Mouse (Mus musculus): Measurements from ENCODE around the gene Clk4. TPM values are rescaled to one million over a fixed set of nuclear protein-coding genes. Genes with fewer than 3 reads are reported as not detected.

The Clk4 gene
- polyA plus RNA-seq, 1 experiment from 2014 or later: 147 TPM

DNA sequence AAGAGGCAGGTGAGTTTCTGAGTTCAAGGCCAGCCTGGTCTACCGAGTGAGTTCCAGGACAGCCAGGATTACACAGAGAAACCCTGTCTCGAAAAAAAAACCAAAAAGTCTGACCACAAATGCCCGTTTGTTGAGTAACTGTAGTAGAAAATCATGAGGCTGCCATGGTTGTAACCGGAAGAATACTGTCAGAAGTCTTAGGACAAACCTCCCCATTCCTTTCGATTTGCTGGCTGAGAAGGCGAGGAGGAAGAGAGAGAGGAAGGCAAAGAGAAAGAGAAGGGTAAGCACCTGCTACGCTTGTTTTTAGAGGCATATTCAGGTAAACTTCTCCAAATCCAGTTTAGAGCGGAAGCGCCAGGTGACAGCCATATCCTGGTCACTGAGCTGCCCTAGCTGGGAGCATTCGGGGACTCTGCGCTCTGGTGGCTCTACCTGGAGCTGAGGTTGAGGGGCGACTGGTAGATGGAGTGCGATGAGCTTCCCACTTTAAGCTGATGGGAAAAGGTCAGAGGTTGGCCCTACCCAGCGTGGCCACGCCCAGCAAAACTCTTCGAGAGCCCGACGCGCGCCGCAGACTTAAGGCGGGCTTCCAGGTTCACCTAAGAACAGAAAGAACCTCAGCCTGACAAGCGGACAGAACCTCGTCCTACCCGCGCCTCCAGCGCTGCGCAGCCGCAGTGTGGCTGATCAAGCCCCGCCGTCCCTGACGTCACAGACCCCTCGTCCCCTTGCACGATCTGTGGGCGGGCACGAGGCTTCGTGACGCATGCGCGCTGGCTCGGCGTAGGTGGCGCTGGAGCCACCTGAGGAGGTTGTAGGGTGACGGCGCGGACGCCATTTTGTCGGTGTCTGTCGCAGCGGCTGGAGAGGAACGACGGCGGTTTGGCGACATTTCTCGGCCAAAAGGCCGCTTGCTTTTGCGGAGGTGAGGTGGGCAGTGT, 1.1 kb downstream of the Clk4 start, which contains the start of gene BC049762:
Gene BC049762, minus strand, starts transcription at position 705 of the 944 bp plus-strand sequence.
- Histone ChIP-seq H3K36me3 (ENCODE audit: control insufficient read depth, insufficient read depth, low read length) (no peaks in the 10 kb centered on the region), H3K9ac (ENCODE audit: low read length) (peak within 1 kb of the TSS; percentile 96), H3K4me1 (ENCODE audit: control insufficient read depth, insufficient read depth, low read length) (peaks cover 10% of the 10 kb centered on the region), H3K9me3 (ENCODE audit: control insufficient read depth, low read length) (no peaks in the 10 kb centered on the region), H3K4me2 (ENCODE audit: low read depth, severe bottlenecking) (peak within 1 kb of the TSS; percentile 78), H3K4me3 (ENCODE audit: low read depth, low read length) (peak within 1 kb of the TSS; percentile 98), H3K27me3 (ENCODE audit: control insufficient read depth, insufficient read depth, low read length) (no peaks in the 10 kb centered on the region), H3K27ac (replicated peaks; ENCODE audit: low read depth, low read length) (peak within 1 kb of the TSS; percentile 81)
- whole genome bisulfite sequencing: 10% methylated on average over 57 of the region's 57 CpGs
- ATAC-seq (ENCODE audit: insufficient number of reproducible peaks, low FRiP score, low TSS enrichment, low read depth) (peak; percentile 98), DNase-seq (ENCODE audit: low spot score) (peak; percentile 99)

GRCm38 (mm10) chr11:51263286-51263831, 1.8 kb downstream of the Clk4 start:
- Histone ChIP-seq H3K9me3 (ENCODE audit: control insufficient read depth, low read length) (no peaks in the 10 kb centered on the region), H3K27me3 (ENCODE audit: control insufficient read depth, insufficient read depth, low read length) (no peaks in the 10 kb centered on the region), H3K4me3 (ENCODE audit: low read depth, low read length) (peak overlapping the region; percentile 98), H3K36me3 (ENCODE audit: control insufficient read depth, insufficient read depth, low read length) (no peaks in the 10 kb centered on the region), H3K4me1 (ENCODE audit: control insufficient read depth, insufficient read depth, low read length) (peaks cover 10% of the 10 kb centered on the region), H3K4me2 (ENCODE audit: low read depth, severe bottlenecking) (peak overlapping the region; percentile 78), H3K27ac (replicated peaks; ENCODE audit: low read depth, low read length) (peak overlapping the region; percentile 81), H3K9ac (ENCODE audit: low read length) (peak overlapping the region; percentile 96)
- WGBS: under 1% methylated on average over 50 of the region's 50 CpGs
- ATAC-seq (ENCODE audit: insufficient number of reproducible peaks, low FRiP score, low TSS enrichment, low read depth): peak; percentile 66
- DNase-seq (ENCODE audit: low spot score): no peak

GRCm38 (mm10) chr11:51264352-51264751, 2.8 kb downstream of the Clk4 start:
- ATAC-seq (ENCODE audit: insufficient number of reproducible peaks, low FRiP score, low TSS enrichment, low read depth) (no peak), DNase-seq (ENCODE audit: low spot score) (no peak)
- H3K4me2 ChIP-seq (ENCODE audit: low read depth, severe bottlenecking): peak overlapping the region; percentile 78
- no peak overlapping the region for H3K9ac ChIP-seq (ENCODE audit: low read length)
- no peak overlapping the region for H3K27ac ChIP-seq (replicated peaks; ENCODE audit: low read depth, low read length)
- H3K36me3 ChIP-seq (ENCODE audit: control insufficient read depth, insufficient read depth, low read length): no peaks in the 10 kb centered on the region
- peak overlapping the region; percentile 98 for H3K4me3 ChIP-seq (ENCODE audit: low read depth, low read length)
- WGBS: 23% methylated on average over 6 of the region's 6 CpGs
- H3K9me3 ChIP-seq (ENCODE audit: control insufficient read depth, low read length): no peaks in the 10 kb centered on the region
- H3K27me3 ChIP-seq (ENCODE audit: control insufficient read depth, insufficient read depth, low read length): no peaks in the 10 kb centered on the region
- peaks cover 10% of the 10 kb centered on the region for H3K4me1 ChIP-seq (ENCODE audit: control insufficient read depth, insufficient read depth, low read length)

DNA sequence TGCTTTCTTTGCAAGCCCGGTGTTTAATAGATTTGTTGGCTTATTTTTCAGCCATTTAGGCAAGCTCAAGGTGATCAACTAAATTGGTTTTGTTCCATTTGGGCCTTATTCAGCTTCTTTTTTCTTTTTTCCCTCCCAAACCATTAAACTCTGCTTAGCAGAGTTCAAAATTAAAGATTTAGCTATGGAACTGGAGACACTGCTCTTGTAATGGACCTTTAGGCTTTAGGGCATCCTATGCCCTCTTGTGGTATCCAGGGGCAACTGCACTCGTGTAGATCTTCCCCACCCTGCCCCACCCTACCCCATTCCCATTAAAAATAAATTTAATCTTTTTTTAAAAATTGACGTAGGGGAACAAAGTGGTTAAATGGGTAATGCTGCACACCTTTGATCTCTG, 3.8 kb downstream of the Clk4 start:
- peak overlapping the region; percentile 10; the same call in 1 of the 2 replicates for H3K4me2 ChIP-seq (ENCODE audit: low read depth, severe bottlenecking)
- H3K27me3 ChIP-seq (ENCODE audit: control insufficient read depth, insufficient read depth, low read length): no peaks in the 10 kb centered on the region
- H3K4me1 ChIP-seq (ENCODE audit: control insufficient read depth, insufficient read depth, low read length): peaks cover 10% of the 10 kb centered on the region
- 55% methylated on average over 3 of the region's 3 CpGs for WGBS
- DNase-seq (ENCODE audit: low spot score) (no peak), ATAC-seq (ENCODE audit: insufficient number of reproducible peaks, low FRiP score, low TSS enrichment, low read depth) (no peak)
- no peak overlapping the region for H3K27ac ChIP-seq (replicated peaks; ENCODE audit: low read depth, low read length)
- H3K9ac ChIP-seq (ENCODE audit: low read length): no peak overlapping the region
- H3K36me3 ChIP-seq (ENCODE audit: control insufficient read depth, insufficient read depth, low read length): 0 out of 2 replicates have a peak, but pooled peaks cover 2% of the 10 kb centered on the region
- H3K4me3 ChIP-seq (ENCODE audit: low read depth, low read length): no peak overlapping the region
- H3K9me3 ChIP-seq (ENCODE audit: control insufficient read depth, low read length): no peaks in the 10 kb centered on the region

DNA sequence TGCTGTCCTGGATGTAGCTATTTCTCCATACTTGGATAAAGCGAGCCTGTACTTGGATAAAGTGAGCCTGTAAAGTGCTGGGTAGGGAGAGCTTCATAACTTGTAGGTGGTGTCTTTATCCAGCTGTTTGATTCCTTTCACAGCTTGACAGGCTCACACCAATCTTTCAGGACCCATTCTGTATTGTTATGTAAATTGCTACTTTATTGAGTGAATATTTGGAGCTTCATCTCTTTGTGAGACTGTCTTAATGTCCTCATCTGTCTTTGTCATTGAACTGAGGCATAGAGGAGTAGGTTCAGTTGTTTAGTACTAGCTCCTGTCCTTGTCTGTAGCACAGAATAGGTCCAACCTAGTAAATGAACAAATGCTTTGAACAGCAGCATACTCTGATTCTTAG, 12.9 kb downstream of the Clk4 start:
- ATAC-seq (ENCODE audit: insufficient number of reproducible peaks, low FRiP score, low TSS enrichment, low read depth) (no peak), DNase-seq (ENCODE audit: low spot score) (no peak)
- no peak overlapping the region for H3K4me3 ChIP-seq (ENCODE audit: low read depth, low read length)
- WGBS: 91% methylated on average over 1 of the region's 1 CpGs
- H3K27me3 ChIP-seq (ENCODE audit: control insufficient read depth, insufficient read depth, low read length): no peaks in the 10 kb centered on the region
- no peak overlapping the region for H3K9ac ChIP-seq (ENCODE audit: low read length)
- no peaks in the 10 kb centered on the region for H3K4me1 ChIP-seq (ENCODE audit: control insufficient read depth, insufficient read depth, low read length)
- no peak overlapping the region for H3K27ac ChIP-seq (replicated peaks; ENCODE audit: low read depth, low read length)
- H3K36me3 ChIP-seq (ENCODE audit: control insufficient read depth, insufficient read depth, low read length): peaks cover 24% of the 10 kb centered on the region
- H3K4me2 ChIP-seq (ENCODE audit: low read depth, severe bottlenecking): no peak overlapping the region
- H3K9me3 ChIP-seq (ENCODE audit: control insufficient read depth, low read length): no peaks in the 10 kb centered on the region

- Histone ChIP-seq H3K9ac (ENCODE audit: low read length) (peak within 1 kb of the TSS; percentile 73), H3K4me3 (ENCODE audit: low read depth, low read length) (peak within 1 kb of the TSS; percentile 64), H3K36me3 (ENCODE audit: control insufficient read depth, insufficient read depth, low read length) (no peaks in the 10 kb centered on the region; the same call in 1 of the 2 replicates), H3K9me3 (ENCODE audit: control insufficient read depth, low read length) (no peaks in the 10 kb centered on the region), H3K27ac (replicated peaks; ENCODE audit: low read depth, low read length) (peak within 1 kb of the TSS; percentile 76), H3K27me3 (ENCODE audit: control insufficient read depth, insufficient read depth, low read length) (no peaks in the 10 kb centered on the region), H3K4me1 (ENCODE audit: control insufficient read depth, insufficient read depth, low read length) (peaks cover 8% of the 10 kb centered on the region; the same call in 1 of the 2 replicates), H3K4me2 (ENCODE audit: low read depth, severe bottlenecking) (peak within 1 kb of the TSS; percentile 82)
- 1% methylated on average over 36 of the region's 38 CpGs for WGBS
- ATAC-seq (ENCODE audit: insufficient number of reproducible peaks, low FRiP score, low TSS enrichment, low read depth): peak; percentile 82
- DNase-seq (ENCODE audit: low spot score): peak; percentile 92
Measured at GRCm38 (mm10) chr11:51289564-51290041, 28.1 kb downstream of the Clk4 start, which contains the start of gene Col23a1. Col23a1 (plus strand) TSS chr11:51289920.

GRCm38 (mm10) chr11:51290066-51290955, 28.8 kb downstream of the Clk4 start:
- Histone ChIP-seq H3K4me3 (ENCODE audit: low read depth, low read length) (peak overlapping the region; percentile 64), H3K4me2 (ENCODE audit: low read depth, severe bottlenecking) (peak overlapping the region; percentile 82), H3K9me3 (ENCODE audit: control insufficient read depth, low read length) (no peaks in the 10 kb centered on the region), H3K27ac (replicated peaks; ENCODE audit: low read depth, low read length) (peak overlapping the region; percentile 76), H3K4me1 (ENCODE audit: control insufficient read depth, insufficient read depth, low read length) (peaks cover 8% of the 10 kb centered on the region; the same call in 1 of the 2 replicates), H3K9ac (ENCODE audit: low read length) (peak overlapping the region; percentile 73), H3K27me3 (ENCODE audit: control insufficient read depth, insufficient read depth, low read length) (no peaks in the 10 kb centered on the region), H3K36me3 (ENCODE audit: control insufficient read depth, insufficient read depth, low read length) (no peaks in the 10 kb centered on the region; the same call in 1 of the 2 replicates)
- WGBS: 2% methylated on average over 71 of the region's 74 CpGs
- DNase-seq (ENCODE audit: low spot score): peak; percentile 81
- peak; percentile 78 for ATAC-seq (ENCODE audit: insufficient number of reproducible peaks, low FRiP score, low TSS enrichment, low read depth)
